Mouse (Mus musculus): ENCODE measurements around the gene Ccdc60.
"Not testable (repeated sequence)": the region's sequence is repeated elsewhere in the genome, so short reads cannot be mapped to it uniquely, and the experiment has no call there.

The Ccdc60 gene

GRCm38 (mm10) chr5:116288849-116289570, at the start of gene Ccdc60:
Gene Ccdc60, minus strand, starts transcription at chr5:116288985.
- DNase-seq, result peak; percentile 45 to 55

DNA sequence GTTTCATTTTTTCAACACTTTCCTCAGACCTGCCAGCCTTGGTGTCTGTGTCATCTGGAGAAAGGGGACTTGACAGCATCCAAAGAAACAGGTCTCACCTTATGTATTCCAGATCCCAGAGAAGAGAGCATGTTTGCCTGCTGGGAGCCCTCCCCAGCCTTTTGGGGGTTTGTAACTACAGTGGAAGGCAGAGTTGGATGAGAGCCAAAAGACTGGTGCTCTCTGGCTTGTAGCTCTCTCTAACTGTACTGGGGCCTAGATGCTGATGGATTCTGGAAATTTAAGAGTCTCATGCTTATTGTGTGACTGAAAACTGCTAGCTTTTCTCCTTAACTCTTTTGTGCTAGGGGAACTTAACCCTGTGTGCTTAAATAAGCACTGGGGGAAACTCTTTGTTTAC, 47.4 kb upstream of the Ccdc60 start:
- no peak for DNase-seq

- DNase-seq, result no peak
Measured at GRCm38 (mm10) chr5:116328911-116329310, 40.1 kb upstream of the Ccdc60 start.

GRCm38 (mm10) chr5:116323401-116323800, 34.6 kb upstream of the Ccdc60 start:
- no peak for DNase-seq

DNA sequence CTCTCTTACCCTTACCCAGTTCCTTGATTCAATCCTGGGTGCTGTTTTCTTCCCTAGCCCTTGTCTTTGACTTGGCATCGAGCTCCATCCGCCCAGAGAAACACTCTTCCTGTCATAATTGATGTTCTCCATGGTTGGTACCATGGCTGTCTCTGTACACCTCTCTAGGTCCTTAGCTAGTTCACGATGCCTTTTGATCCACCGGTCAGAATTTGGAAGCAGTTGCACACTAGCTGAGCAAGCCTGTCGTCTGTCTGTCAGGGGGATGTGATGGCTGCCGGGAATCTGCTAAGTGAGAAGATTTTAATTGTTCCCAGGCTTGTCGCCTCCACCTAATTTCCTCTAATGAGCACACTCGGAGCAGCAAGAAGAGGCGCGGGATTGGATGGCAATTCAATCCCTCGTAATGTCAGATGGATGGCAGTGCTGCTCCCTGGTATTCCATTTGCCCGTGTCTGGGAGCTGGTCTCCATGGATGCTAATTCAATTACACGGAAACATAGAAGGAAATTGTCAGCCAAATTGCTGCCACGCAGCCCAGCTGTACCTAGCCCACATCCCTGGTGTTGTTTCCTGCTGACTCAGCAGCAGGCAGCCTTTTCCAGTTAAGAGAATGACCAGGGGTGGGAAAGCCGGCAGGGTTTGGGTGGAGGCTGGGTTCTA, 33.7 kb upstream of the Ccdc60 start:
- no peak for DNase-seq

DNA sequence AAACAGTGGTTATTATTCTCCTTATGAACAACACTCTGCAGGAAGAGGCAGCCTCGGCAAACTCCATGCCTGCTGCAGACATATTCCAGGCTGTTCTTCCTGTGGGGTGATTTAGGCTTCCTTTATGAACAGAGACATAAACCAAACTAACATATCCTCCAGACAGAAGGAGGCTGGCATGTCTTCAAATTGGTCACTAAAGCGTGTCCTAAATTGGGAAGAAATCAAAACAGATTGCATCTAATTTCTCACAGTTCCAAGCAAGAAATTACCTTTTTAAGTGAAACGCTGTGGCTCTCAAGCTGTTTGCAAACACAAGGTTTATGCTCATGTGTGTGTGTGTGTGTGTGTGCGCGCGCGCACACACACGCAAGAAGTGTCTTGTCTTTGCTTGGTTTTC, 24.9 kb upstream of the Ccdc60 start:
- no peak for DNase-seq

DNA sequence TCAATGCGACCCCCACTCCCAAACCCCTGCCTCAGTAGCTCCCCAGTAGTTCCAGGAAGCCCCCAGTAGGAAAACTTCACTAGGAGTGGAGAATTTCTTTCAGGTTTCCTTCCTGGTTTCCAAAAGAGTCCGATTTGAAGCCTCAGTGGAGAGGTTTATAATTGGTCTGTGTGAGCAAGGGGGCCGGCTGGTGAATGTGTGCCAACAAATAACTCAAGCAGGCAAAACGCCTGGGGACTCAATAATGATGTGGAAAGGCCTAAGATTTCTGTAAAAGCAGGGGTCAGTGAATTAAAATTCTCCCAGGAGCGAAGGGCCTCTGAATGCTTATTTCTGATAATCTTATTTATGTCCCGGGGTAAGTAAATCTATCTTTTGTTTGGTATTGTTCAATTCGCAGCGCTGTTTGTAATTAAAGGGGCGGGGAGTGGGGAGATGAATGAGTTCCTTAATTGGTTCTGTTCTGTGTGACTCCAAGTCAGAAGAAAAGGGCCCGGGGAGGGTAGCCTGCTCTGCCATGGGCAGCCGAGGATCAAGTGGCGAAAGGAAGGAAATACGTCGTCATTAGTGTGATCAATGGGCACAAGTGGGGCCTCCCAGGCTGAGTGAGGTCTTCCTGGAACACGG, 23.4 kb upstream of the Ccdc60 start:
- DNase-seq, result peak in 1 of 2 experiments; percentile 4

GRCm38 (mm10) chr5:116311636-116312035, 22.9 kb upstream of the Ccdc60 start:
- DNase-seq, result no peak

DNA sequence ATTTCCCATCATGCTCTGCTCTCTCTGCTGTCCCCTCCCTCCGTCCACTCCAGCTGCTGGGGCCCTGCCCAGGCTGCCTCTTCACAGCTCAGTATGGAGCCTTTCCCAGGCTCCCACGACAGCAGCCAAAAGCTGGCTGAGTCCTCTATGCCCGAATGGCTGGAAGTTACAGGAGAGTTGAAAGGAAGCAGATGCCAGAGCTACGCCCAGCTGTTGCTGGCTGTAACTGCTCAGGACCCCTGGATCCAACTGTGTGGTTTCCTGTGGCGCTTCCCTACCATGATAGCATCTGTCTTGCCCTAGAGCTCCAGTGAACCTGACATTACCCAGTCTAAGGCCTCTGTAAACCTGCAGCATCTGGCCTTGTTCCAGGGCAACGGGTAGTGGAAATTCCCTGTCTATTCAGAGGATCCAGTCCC, 20.6 kb upstream of the Ccdc60 start:
- peak; percentile 68 to 75 for DNase-seq

DNA sequence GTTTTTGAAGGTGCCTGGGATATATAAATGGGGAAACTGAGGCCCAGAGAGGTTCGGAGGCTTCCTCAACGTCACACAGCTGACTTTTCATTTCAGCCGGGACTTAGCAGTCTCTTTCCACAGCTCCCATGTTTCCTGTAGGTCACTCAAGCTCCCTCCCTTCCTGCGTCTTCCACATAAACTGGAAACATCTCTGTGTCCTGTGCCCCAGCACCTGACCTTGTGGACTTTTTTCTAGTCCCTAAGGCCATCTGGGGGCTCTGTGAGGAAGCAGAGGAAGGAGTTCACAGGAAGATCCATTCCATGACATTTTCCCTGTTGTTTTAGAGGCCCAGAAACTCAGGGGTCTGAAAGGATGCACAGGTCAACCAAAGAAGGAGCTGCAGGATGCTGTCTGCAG, 16.8 kb upstream of the Ccdc60 start:
- peak; percentile 12 to 54 for DNase-seq

GRCm38 (mm10) chr5:116305146-116305545, 16.4 kb upstream of the Ccdc60 start:
- DNase-seq, result not testable (repeated sequence)

- DNase-seq, result no peak
Measured at GRCm38 (mm10) chr5:116300984-116301383, 12.2 kb upstream of the Ccdc60 start.

GRCm38 (mm10) chr5:116293501-116293900, 4.7 kb upstream of the Ccdc60 start:
- no peak for DNase-seq

- DNase-seq, result no peak
Measured at GRCm38 (mm10) chr5:116290584-116290983, 1.8 kb upstream of the Ccdc60 start.

DNA sequence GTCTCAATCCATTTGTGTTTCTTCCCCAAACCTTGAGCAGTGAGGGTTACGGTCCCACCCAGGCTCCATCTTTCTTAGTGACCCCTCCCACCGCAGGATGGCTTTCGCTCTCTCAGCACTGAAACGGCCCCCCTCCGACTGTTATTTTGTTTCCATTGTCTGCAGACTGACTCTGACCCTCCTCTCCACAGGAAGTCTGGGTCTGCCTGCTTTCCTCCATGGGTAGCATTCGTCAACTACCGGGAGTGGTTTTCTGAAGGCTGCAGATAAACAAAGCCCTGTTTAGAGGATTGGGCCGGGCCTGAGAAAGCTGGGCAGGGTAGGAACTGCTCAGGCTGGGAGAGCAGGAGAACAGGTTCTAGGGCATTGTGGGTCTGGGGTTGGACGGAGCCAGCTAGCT, 1.1 kb upstream of the Ccdc60 start:
- peak in 1 of 2 experiments; percentile 8 for DNase-seq

DNA sequence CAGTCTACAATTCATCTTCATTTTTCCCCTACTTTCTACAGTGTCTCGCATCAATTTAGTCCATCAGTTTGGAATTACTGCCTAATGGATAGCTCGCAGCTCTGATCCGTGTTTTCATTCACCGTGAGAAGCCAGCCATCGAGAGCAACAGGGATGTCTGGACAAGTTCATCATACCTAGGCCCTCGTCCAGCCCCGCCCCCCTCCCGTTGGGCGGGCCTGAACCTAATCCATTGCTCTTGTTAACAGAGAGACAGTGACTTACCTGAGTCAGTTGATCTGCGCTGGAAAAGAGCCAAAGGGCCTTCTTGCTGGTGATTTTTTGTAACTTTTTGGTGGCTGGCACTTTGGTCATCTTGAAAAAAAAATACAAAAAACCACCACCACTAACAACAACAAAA, 602 bp downstream of the Ccdc60 start:
- peak in 1 of 2 experiments; percentile 31 for DNase-seq

GRCm38 (mm10) chr5:116285532-116286176, 3.1 kb downstream of the Ccdc60 start:
- no peak for DNase-seq

GRCm38 (mm10) chr5:116280518-116280917, 8.3 kb downstream of the Ccdc60 start:
- DNase-seq, result no peak

GRCm38 (mm10) chr5:116278436-116278918, 10.3 kb downstream of the Ccdc60 start:
- no peak for DNase-seq

GRCm38 (mm10) chr5:116277951-116278350, 10.8 kb downstream of the Ccdc60 start:
- DNase-seq, result no peak

DNA sequence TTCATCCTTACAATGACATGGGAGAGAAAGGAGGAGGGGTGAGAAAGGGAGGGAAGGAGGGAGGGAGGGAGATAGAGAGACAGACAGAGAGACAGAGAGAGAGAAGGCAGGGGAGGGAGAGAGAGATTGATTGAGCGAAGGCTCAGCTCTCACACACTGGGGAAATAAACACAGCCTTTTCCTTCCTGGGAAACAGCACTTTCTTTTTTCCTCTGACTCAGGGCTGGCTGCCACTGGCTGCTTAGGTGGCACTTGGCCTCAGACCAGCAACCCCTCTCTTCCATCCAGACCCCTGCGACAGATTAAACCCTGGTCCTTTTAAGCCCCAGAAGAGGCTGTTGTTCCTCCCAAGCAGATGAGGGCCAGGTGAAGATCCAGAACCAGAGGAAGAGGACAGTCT, 14.0 kb downstream of the Ccdc60 start:
- DNase-seq, result no peak

GRCm38 (mm10) chr5:116274365-116274764, 14.4 kb downstream of the Ccdc60 start:
- no peak for DNase-seq

- no peak for DNase-seq
Measured at GRCm38 (mm10) chr5:116271511-116272227, 17.1 kb downstream of the Ccdc60 start.
